Mouse (Mus musculus) liver, embryonic 14.5 days (tissue): ENCODE results near the gene Ropn1l.

Source experiments
- CTCF ChIP-seq: IDR thresholded peaks from 2 replicates; pipeline ENCODE4 v1.5.1; 2016; ENCODE audit warnings: antibody characterized with exemption, low read depth, control low read depth
- EP300 ChIP-seq: IDR thresholded peaks from 2 replicates; pipeline ENCODE4 v1.6.1; 2016; ENCODE audit warnings: antibody characterized with exemption, low read depth

DNA sequence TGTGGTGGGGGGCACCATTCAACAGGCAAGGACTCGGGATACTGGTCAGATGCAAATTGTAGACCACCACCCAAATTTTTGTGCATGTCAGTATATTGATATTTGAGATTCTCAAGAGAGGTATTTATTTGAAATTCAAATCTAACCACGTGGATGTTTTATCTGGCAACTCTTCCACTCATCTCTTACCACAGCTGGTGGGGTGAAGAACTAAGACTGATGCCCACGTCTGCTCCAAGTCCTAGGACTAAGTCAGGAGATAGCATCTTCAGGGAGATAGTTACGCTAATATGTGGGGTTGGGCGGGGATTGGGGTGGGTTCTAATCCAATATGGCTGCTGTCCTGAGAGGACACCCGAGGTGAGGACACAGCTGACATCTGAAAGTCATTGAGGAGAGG is 41.1 kb downstream of the Ropn1l start:
- no peak for TF ChIP-seq CTCF
- TF ChIP-seq EP300, result no peak
